Mouse (Mus musculus) MEL (cell line): ENCODE results near the gene Plscr5. TPM values are rescaled to one million over a fixed set of nuclear protein-coding genes. Genes with fewer than 3 reads are reported as not detected.

Source experiments
- DNase-seq: peaks from one replicate; pipeline ENCODE4 v3.0.0; 2011; ENCODE audit warnings: low read depth, low spot score
- H3K27ac ChIP-seq: 2 replicates; pipeline ENCODE4 v1.5.1; 2012; ENCODE audit warnings: low read depth, mild to moderate bottlenecking, control low read depth, low read length, moderate library complexity; ENCODE audit not compliant: control insufficient read depth
- H3K27me3 ChIP-seq, 2 experiments: fragments of 150-350 bp in 1 of 2; sonication (generic) in 1 of 2; 2 replicates each; pipeline ENCODE4 v1.6.1; 2012; ENCODE audit warnings: low read length in 2 of 2, mild to moderate bottlenecking in 2 of 2, improper control_type of control experiment in 1 of 2, moderate library complexity in 1 of 2; ENCODE audit not compliant: insufficient read depth in 2 of 2, control insufficient read depth in 1 of 2
- H3K36me3 ChIP-seq, 2 experiments: 2 replicates each; pipeline ENCODE4 v1.6.1; 2012 to 2014; ENCODE audit warnings: low read length in 2 of 2, improper control_type of control experiment in 1 of 2, inconsistent platforms in 1 of 2, mild to moderate bottlenecking in 1 of 2; ENCODE audit not compliant: insufficient read depth in 2 of 2, control insufficient read depth in 1 of 2
- H3K4me1 ChIP-seq, 2 experiments: fragments of 150-350 bp in 1 of 2; sonication (generic) in 1 of 2; 2 replicates each; pipeline ENCODE4 v1.6.1; 2012; ENCODE audit warnings: low read length in 2 of 2, improper control_type of control experiment in 1 of 2, mild to moderate bottlenecking in 1 of 2; ENCODE audit not compliant: insufficient read depth in 2 of 2, control insufficient read depth in 1 of 2
- H3K4me3 ChIP-seq, 2 experiments: fragments of 150-350 bp in 1 of 2; sonication (generic) in 1 of 2; 2 replicates each; pipeline ENCODE4 v1.5.1; 2012; ENCODE audit warnings: low read depth in 2 of 2, low read length in 2 of 2, mild to moderate bottlenecking in 2 of 2, moderate library complexity in 2 of 2, control low read depth in 1 of 2, improper control_type of control experiment in 1 of 2; ENCODE audit not compliant: control insufficient read depth in 1 of 2, insufficient read depth in 1 of 2
- H3K79me2 ChIP-seq: 2 replicates; pipeline ENCODE4 v1.6.1; 2012; ENCODE audit warnings: mild to moderate bottlenecking, low read length, moderate library complexity; ENCODE audit not compliant: control insufficient read depth, poor library complexity, insufficient read depth
- H3K9ac ChIP-seq: 2 replicates; pipeline ENCODE4 v1.6.1; 2012; ENCODE audit warnings: low read depth, mild to moderate bottlenecking, control low read depth, low read length, moderate library complexity; ENCODE audit not compliant: control insufficient read depth, poor library complexity, severe bottlenecking
- H3K9me3 ChIP-seq: fragments of 150-350 bp; sonication (generic); replicated peaks from 2 replicates; pipeline ENCODE4 v1.6.1; 2012; ENCODE audit warnings: mild to moderate bottlenecking, low read length, improper control_type of control experiment, moderate library complexity; ENCODE audit not compliant: insufficient read depth
- CTCF ChIP-seq, 3 experiments: IDR thresholded peaks in 2 of 3; conservative IDR thresholded peaks in 1 of 3; 2 replicates each; pipeline ENCODE4 v1.5.1; 2011 to 2012; ENCODE audit warnings: low read length in 3 of 3, low read depth in 2 of 3, mild to moderate bottlenecking in 2 of 3, improper control_type of control experiment in 1 of 3, inconsistent platforms in 1 of 3, mixed read lengths in 1 of 3, moderate library complexity in 1 of 3; ENCODE audit not compliant: control insufficient read depth in 1 of 3, insufficient read depth in 1 of 3, poor library complexity in 1 of 3, severe bottlenecking in 1 of 3
- SIN3A ChIP-seq: IDR thresholded peaks from 2 replicates; pipeline ENCODE4 v1.6.1; 2012; ENCODE audit warnings: low read length, improper control_type of control experiment, inconsistent platforms
- USF2 ChIP-seq, 2 experiments: IDR thresholded peaks; 2 replicates each; pipeline ENCODE4 v1.6.1; 2011 to 2012; ENCODE audit warnings: improper control_type of control experiment in 2 of 2, low read length in 2 of 2, borderline replicate concordance in 1 of 2, inconsistent platforms in 1 of 2, low read depth in 1 of 2, mild to moderate bottlenecking in 1 of 2; ENCODE audit not compliant: insufficient read depth in 1 of 2
- ZMIZ1 ChIP-seq: IDR thresholded peaks from 2 replicates; pipeline ENCODE4 v1.6.1; 2012; ENCODE audit warnings: low read depth, mild to moderate bottlenecking, inconsistent platforms, low read length, improper control_type of control experiment, moderate library complexity
- polyA plus RNA-seq, 2 experiments: library from polyadenylated mRNA; stranded (reverse) in 1 of 2; unstranded in 1 of 2; fragments of >175 nt in 1 of 2; fragments of >200 nt in 1 of 2; gene quantifications; 2 replicates each; pipeline versions ENCODE4 v1.2.1 to v1.2.4; 2012; ENCODE audit warnings: low replicate concordance in 2 of 2, low read depth in 1 of 2; ENCODE audit not compliant: insufficient read length in 2 of 2, insufficient read depth in 1 of 2, missing spikeins in 1 of 2
- total RNA-seq: library from RNA; depleted of rRNA; stranded (reverse); fragments of 300-350 nt; gene quantifications from 2 replicates; pipeline ENCODE4 v1.2.3, GENCODE M21; 2012; rRNA removed

The Plscr5 gene
- total and polyA plus RNA-seq, 3 experiments, result not detected

GRCm38 (mm10) chr9:92253585-92254321, 61.0 kb downstream of the Plscr5 start:
- Histone ChIP-seq H3K4me1 (peaks cover 0 to 9% of the 10 kb centered on the region in 2 experiments; a peak in 2 of 4 replicates), H3K27ac (no peak overlapping the region), H3K79me2 (peaks cover 2% of the 10 kb centered on the region; the same call in 1 of the 2 replicates), H3K4me3 (no peak overlapping the region), H3K9ac (no peak overlapping the region), H3K36me3 (peaks cover 0 to 7% of the 10 kb centered on the region in 2 experiments; a peak in 2 of 4 replicates), H3K27me3 (no peaks in the 10 kb centered on the region), H3K9me3 (no peaks in the 10 kb centered on the region)
- TF ChIP-seq CTCF (IDR thresholded peaks at IDR 0.05 in 2 of 3, conservative IDR thresholded peaks at IDR 0.05 in 1 of 3; ENCODE audit: control insufficient read depth in 1 of 3, insufficient read depth in 1 of 3, low read depth in 2 of 3, low read length in 3 of 3, poor library complexity in 1 of 3, severe bottlenecking in 1 of 3), result no peak
- no peak for TF ChIP-seq SIN3A
- TF ChIP-seq USF2 (IDR thresholded peaks at IDR 0.05; ENCODE audit: borderline replicate concordance in 1 of 2, insufficient read depth in 1 of 2, low read depth in 1 of 2, low read length in 2 of 2), result no peak
- TF ChIP-seq ZMIZ1, result no peak
- no peak for DNase-seq

Other genes with a start within 250 kb of the Plscr5 start
- gene Plscr1, start 56.8 kb downstream of the Plscr5 start, total RNA-seq, result 5.5 and 7.3 TPM in 2 replicates
- 1 to 10 TPM in 1 of 2 experiments, not detected in 1; 9.5 TPM for gene Plscr1, start 56.8 kb downstream of the Plscr5 start, polyA plus RNA-seq
- gene Plscr2, start 82.7 kb downstream of the Plscr5 start, total RNA-seq, result 0.16 and 0.19 TPM in 2 replicates
- under 1 TPM in 1 of 2 experiments, not detected in 1; 0.11 TPM for gene Plscr2, start 82.7 kb downstream of the Plscr5 start, polyA plus RNA-seq
- gene 1700057G04Rik, start 116.4 kb downstream of the Plscr5 start, total RNA-seq, result not detected in 2 replicates
- gene 1700057G04Rik, start 116.4 kb downstream of the Plscr5 start, polyA plus RNA-seq, result under 1 TPM in 1 of 2 experiments, not detected in 1; 0.19 TPM